Comparison of ENCODE assay signal across 16 mouse cellular contexts in the genomic region with DNA sequence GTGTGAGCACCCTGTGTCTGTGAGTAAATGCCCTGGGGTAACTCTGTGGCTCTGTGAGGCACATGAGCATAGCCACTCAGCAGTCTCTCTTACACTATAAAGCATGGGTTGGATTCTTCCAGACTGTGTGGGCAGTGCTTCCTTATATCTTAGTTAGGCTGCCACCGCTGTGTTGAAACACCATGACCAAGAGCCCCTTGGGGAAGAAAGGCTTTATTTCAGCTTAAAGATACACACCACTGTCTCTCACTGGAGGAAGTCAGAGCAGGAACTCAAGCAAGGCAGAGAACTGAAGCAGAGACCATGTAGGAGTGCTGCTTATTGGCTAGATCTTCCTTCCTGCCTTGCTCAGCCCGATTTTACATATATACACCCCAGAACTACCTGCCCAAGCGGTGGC. TPM values are rescaled to one million over a fixed set of nuclear protein-coding genes. Genes with fewer than 3 reads are reported as not detected.
DNase-seq lines count a peak whose midpoint lies in the region; ATAC-seq and TF ChIP-seq lines count a peak whose summit lies in the region.
"Had no signal": no experiment of that assay in that cellular context is flagged by ENCODE, and none has a peak within 500 bp of the region (broad histone marks: within the 10 kb centered on the region; RNA-seq: fewer than 3 reads in every experiment).

No protein-coding gene starts in this region.

- TF ChIP-seq CTCF in liver, adult 2 months (IDR thresholded peaks at IDR 0.05; ENCODE audit: low read depth, low read length), result no peak
- no peak for TF ChIP-seq CTCF in liver, postnatal 0 days (IDR thresholded peaks at IDR 0.05; ENCODE audit: low read depth)

- H3K4me2 ChIP-seq in liver, postnatal 0 days (ENCODE audit: low read depth, low read length), result no peak overlapping the region
- H3K4me2 ChIP-seq: heart, embryonic 15.5 days; limb, embryonic 15.5 days had no signal

- H3K27ac ChIP-seq in liver, adult 2 months (replicated peaks; ENCODE audit: insufficient read depth, low read depth, low read length), result no peak overlapping the region
- peak overlapping the region; percentile 49 for H3K27ac ChIP-seq in liver, postnatal 0 days (ENCODE audit: low read depth)
- H3K27ac ChIP-seq: heart, embryonic 15.5 days; limb, embryonic 15.5 days; midbrain, embryonic 10.5 days had no signal

- H3K27me3 ChIP-seq in liver, adult 2 months (ENCODE audit: control insufficient read depth, insufficient read depth, low read length), result no peaks in the 10 kb centered on the region
- no peaks in the 10 kb centered on the region for H3K27me3 ChIP-seq in liver, postnatal 0 days (ENCODE audit: insufficient read depth, low read length)
- H3K27me3 ChIP-seq: CH12.LX; heart, embryonic 15.5 days; limb, embryonic 15.5 days had no signal

- TF ChIP-seq POLR2A in liver, adult 2 months (IDR thresholded peaks at IDR 0.05; ENCODE audit: extremely low read depth, insufficient read depth, low read length), result no peak

- TF ChIP-seq EP300 in liver, postnatal 0 days (IDR thresholded peaks at IDR 0.05; ENCODE audit: low read depth), result no peak

- peak; percentile 56 for ATAC-seq in liver, postnatal 0 days

- no peaks in the 10 kb centered on the region for H3K36me3 ChIP-seq in liver, adult 2 months (ENCODE audit: control insufficient read depth, insufficient read depth, low read length)
- peaks cover 83% of the 10 kb centered on the region for H3K36me3 ChIP-seq in liver, postnatal 0 days (replicated peaks; ENCODE audit: insufficient read depth, low read length)

- H3K4me1 ChIP-seq in liver, adult 2 months (ENCODE audit: control insufficient read depth, insufficient read depth, low read length), result no peaks in the 10 kb centered on the region
- peaks cover 21% of the 10 kb centered on the region for H3K4me1 ChIP-seq in liver, postnatal 0 days (ENCODE audit: insufficient read depth)
- H3K4me1 ChIP-seq: limb, embryonic 15.5 days; midbrain, embryonic 10.5 days had no signal

- WGBS in liver, adult 2 months, result 91% methylated on average over 3 of the region's 3 CpGs
- WGBS in liver, postnatal 0 days (ENCODE audit: insufficient replicate concordance), result 80% methylated on average over 3 of the region's 3 CpGs

- no peaks in the 10 kb centered on the region for H3K79me2 ChIP-seq in liver, adult 2 months (ENCODE audit: control insufficient read depth, insufficient read depth, low read length)

- H3K9me3 ChIP-seq in liver, postnatal 0 days (ENCODE audit: low read length), result peaks cover 4% of the 10 kb centered on the region; the same call in 1 of the 2 replicates
- H3K9me3 ChIP-seq: heart, embryonic 15.5 days; limb, embryonic 15.5 days had no signal

- H3K9ac ChIP-seq in liver, adult 2 months (ENCODE audit: low read depth, low read length), result no peak overlapping the region
- H3K9ac ChIP-seq in liver, postnatal 0 days (replicated peaks), result no peak overlapping the region
- H3K9ac ChIP-seq: heart, embryonic 15.5 days; limb, embryonic 15.5 days had no signal

- H3K4me3 ChIP-seq in liver, adult 2 months (ENCODE audit: insufficient read depth, low read depth, low read length), result no peak overlapping the region
- no peak overlapping the region for H3K4me3 ChIP-seq in liver, postnatal 0 days (ENCODE audit: low read depth, low read length)
- H3K4me3 ChIP-seq: heart, embryonic 15.5 days; limb, embryonic 15.5 days; midbrain, embryonic 10.5 days had no signal

- DNase-seq in liver, adult 2 months (ENCODE audit: extremely low read depth, low read depth, low spot score), result peak; percentile 9
- DNase-seq in liver, result no peak
- peak; percentile 42 to 49 for DNase-seq in B cell, adult 2 months
- DNase-seq in brain, adult 2 months (ENCODE audit: low read depth, low spot score), result peak; percentile 37
- no peak for DNase-seq in liver, postnatal 0 days
- DNase-seq in cerebellum, postnatal 10 days, result no peak
- DNase-seq in thymus, postnatal 10 days (ENCODE audit: low spot score in 2 of 2), result no peak
- DNase-seq: kidney, adult 8-10 months; spleen, adult 18-20 months; thymus, adult 18-20 months had no signal

RNA-seq across cellular contexts. Expression of gene Lpcat1, which starts 23.0 kb away (rescaled TPM):
- total RNA-seq in liver, adult 2 months (2014; rRNA removed), result 2.8 and 2.9 TPM in 2 replicates
- 2.2 and 2.5 TPM in 2 replicates for polyA plus RNA-seq in liver, adult 2 months (2012; rRNA removed)
- 31.0 and 32.4 TPM in 2 replicates for polyA plus RNA-seq in liver, postnatal 0 days (2015; fragmentation: Nextera tagmentation; extraction: Ambion mirVana)

RNA-seq across cellular contexts. Expression of gene Slc6a3, which starts 46.6 kb away (rescaled TPM):
- total RNA-seq in liver, adult 2 months (2014; rRNA removed), result not detected in 2 replicates
- polyA plus RNA-seq in liver, adult 2 months (2012; rRNA removed), result not detected in 2 replicates
- 0.22 and 0.34 TPM in 2 replicates for polyA plus RNA-seq in liver, postnatal 0 days (2015; fragmentation: Nextera tagmentation; extraction: Ambion mirVana)
- total RNA-seq: CH12.LX; gastrocnemius, postnatal 4 days had no signal
- polyA plus RNA-seq: large intestine, adult 2 months had no signal

Comparison
In these comparisons a context has a peak if more than half of its experiments do, and no peak if none do; other contexts are left out.
1. DNase-seq: peak in liver, adult 2 months (single experiment), B cell, adult 2 months (2 of 2) and brain, adult 2 months (single experiment); none in liver (single experiment), liver, postnatal 0 days (single experiment), cerebellum, postnatal 10 days (0 of 2) and thymus, postnatal 10 days (0 of 2).